Mouse (Mus musculus) MEL (cell line): ENCODE data around the gene Unc119. TPM values are rescaled to one million over a fixed set of nuclear protein-coding genes. Genes with fewer than 3 reads are reported as not detected.

Source experiments
- DNase-seq: peaks from one replicate; pipeline ENCODE4 v3.0.0; 2011; ENCODE audit warnings: low read depth, low spot score
- H3K27ac ChIP-seq: 2 replicates; pipeline ENCODE4 v1.5.1; 2012; ENCODE audit warnings: low read depth, mild to moderate bottlenecking, control low read depth, low read length, moderate library complexity; ENCODE audit not compliant: control insufficient read depth
- H3K27me3 ChIP-seq, 2 experiments: fragments of 150-350 bp in 1 of 2; sonication (generic) in 1 of 2; 2 replicates each; pipeline ENCODE4 v1.6.1; 2012; ENCODE audit warnings: low read length in 2 of 2, mild to moderate bottlenecking in 2 of 2, improper control_type of control experiment in 1 of 2, moderate library complexity in 1 of 2; ENCODE audit not compliant: insufficient read depth in 2 of 2, control insufficient read depth in 1 of 2
- H3K36me3 ChIP-seq, 2 experiments: 2 replicates each; pipeline ENCODE4 v1.6.1; 2012 to 2014; ENCODE audit warnings: low read length in 2 of 2, improper control_type of control experiment in 1 of 2, inconsistent platforms in 1 of 2, mild to moderate bottlenecking in 1 of 2; ENCODE audit not compliant: insufficient read depth in 2 of 2, control insufficient read depth in 1 of 2
- H3K4me1 ChIP-seq, 2 experiments: fragments of 150-350 bp in 1 of 2; sonication (generic) in 1 of 2; 2 replicates each; pipeline ENCODE4 v1.6.1; 2012; ENCODE audit warnings: low read length in 2 of 2, improper control_type of control experiment in 1 of 2, mild to moderate bottlenecking in 1 of 2; ENCODE audit not compliant: insufficient read depth in 2 of 2, control insufficient read depth in 1 of 2
- H3K4me3 ChIP-seq, 2 experiments: fragments of 150-350 bp in 1 of 2; sonication (generic) in 1 of 2; 2 replicates each; pipeline ENCODE4 v1.5.1; 2012; ENCODE audit warnings: low read depth in 2 of 2, low read length in 2 of 2, mild to moderate bottlenecking in 2 of 2, moderate library complexity in 2 of 2, control low read depth in 1 of 2, improper control_type of control experiment in 1 of 2; ENCODE audit not compliant: control insufficient read depth in 1 of 2, insufficient read depth in 1 of 2
- H3K79me2 ChIP-seq: 2 replicates; pipeline ENCODE4 v1.6.1; 2012; ENCODE audit warnings: mild to moderate bottlenecking, low read length, moderate library complexity; ENCODE audit not compliant: control insufficient read depth, poor library complexity, insufficient read depth
- H3K9ac ChIP-seq: 2 replicates; pipeline ENCODE4 v1.6.1; 2012; ENCODE audit warnings: low read depth, mild to moderate bottlenecking, control low read depth, low read length, moderate library complexity; ENCODE audit not compliant: control insufficient read depth, poor library complexity, severe bottlenecking
- H3K9me3 ChIP-seq: fragments of 150-350 bp; sonication (generic); replicated peaks from 2 replicates; pipeline ENCODE4 v1.6.1; 2012; ENCODE audit warnings: mild to moderate bottlenecking, low read length, improper control_type of control experiment, moderate library complexity; ENCODE audit not compliant: insufficient read depth
- BHLHE40 ChIP-seq: IDR thresholded peaks from 2 replicates; pipeline ENCODE4 v1.6.1; 2012; ENCODE audit warnings: low read depth, mild to moderate bottlenecking, inconsistent platforms, low read length, improper control_type of control experiment, borderline replicate concordance
- E2F4 ChIP-seq: IDR thresholded peaks from 2 replicates; pipeline ENCODE4 v1.6.1; 2011; ENCODE audit warnings: low read depth, low read length, improper control_type of control experiment, borderline replicate concordance
- GABPA ChIP-seq: IDR thresholded peaks from 2 replicates; pipeline ENCODE4 v1.6.1; 2012; ENCODE audit warnings: low read depth, mild to moderate bottlenecking, inconsistent platforms, low read length, improper control_type of control experiment, moderate library complexity
- JUND ChIP-seq: IDR thresholded peaks from 2 replicates; pipeline ENCODE4 v1.6.1; 2011; ENCODE audit warnings: low read depth, mild to moderate bottlenecking, improper control_type of control experiment, low read length
- KAT2A ChIP-seq: conservative IDR thresholded peaks from 2 replicates; pipeline ENCODE4 v1.6.1; 2012; ENCODE audit warnings: low read depth, low read length, improper control_type of control experiment, inconsistent platforms
- MAX ChIP-seq: IDR thresholded peaks from 2 replicates; pipeline ENCODE4 v1.6.1; 2011; ENCODE audit warnings: low read length, improper control_type of control experiment
- MXI1 ChIP-seq: IDR thresholded peaks from 2 replicates; pipeline ENCODE4 v1.6.1; 2011; ENCODE audit warnings: mild to moderate bottlenecking, low read depth, low read length, improper control_type of control experiment
- MYB ChIP-seq: IDR thresholded peaks from 2 replicates; pipeline ENCODE4 v1.6.1; 2011; ENCODE audit warnings: mild to moderate bottlenecking, low read depth, low read length, improper control_type of control experiment
- NELFE ChIP-seq: IDR thresholded peaks from 2 replicates; pipeline ENCODE4 v1.6.1; 2011; ENCODE audit warnings: low read depth, low read length, improper control_type of control experiment
- POLR2A ChIP-seq, 2 experiments: IDR thresholded peaks; 2 replicates each; pipeline ENCODE4 v1.6.1; 2011 to 2012; ENCODE audit warnings: low read length in 2 of 2, mild to moderate bottlenecking in 2 of 2, control low read depth in 1 of 2, improper control_type of control experiment in 1 of 2, low read depth in 1 of 2, moderate library complexity in 1 of 2; ENCODE audit not compliant: control insufficient read depth in 1 of 2, insufficient read depth in 1 of 2, poor library complexity in 1 of 2
- POLR2AphosphoS2 ChIP-seq: IDR thresholded peaks from 2 replicates; pipeline ENCODE4 v1.6.1; 2011; ENCODE audit warnings: low read length, improper control_type of control experiment
- RAD21 ChIP-seq: IDR thresholded peaks from 2 replicates; pipeline ENCODE4 v1.6.1; 2011; ENCODE audit warnings: mild to moderate bottlenecking, low read depth, low read length, improper control_type of control experiment
- SIN3A ChIP-seq: IDR thresholded peaks from 2 replicates; pipeline ENCODE4 v1.6.1; 2012; ENCODE audit warnings: low read length, improper control_type of control experiment, inconsistent platforms
- SMC3 ChIP-seq: IDR thresholded peaks from 2 replicates; pipeline ENCODE4 v1.6.1; 2011; ENCODE audit warnings: low read depth, low read length, improper control_type of control experiment
- TBP ChIP-seq: IDR thresholded peaks from 2 replicates; pipeline ENCODE4 v1.8.0; 2011; ENCODE audit warnings: low read depth, low read length, improper control_type of control experiment
- USF1 ChIP-seq: IDR thresholded peaks from 2 replicates; pipeline ENCODE4 v1.6.1; 2014; ENCODE audit warnings: low read depth, mild to moderate bottlenecking, inconsistent platforms, low read length, improper control_type of control experiment, moderate library complexity
- ZC3H11A ChIP-seq: IDR thresholded peaks from 2 replicates; pipeline ENCODE4 v1.6.1; 2012; ENCODE audit warnings: low read depth, mild to moderate bottlenecking, inconsistent platforms, low read length, improper control_type of control experiment
- ZKSCAN1 ChIP-seq: IDR thresholded peaks from 2 replicates; pipeline ENCODE4 v1.6.1; 2012; ENCODE audit warnings: low read depth, mild to moderate bottlenecking, inconsistent platforms, low read length, improper control_type of control experiment, moderate library complexity
- polyA plus RNA-seq, 2 experiments: library from polyadenylated mRNA; stranded (reverse) in 1 of 2; unstranded in 1 of 2; fragments of >175 nt in 1 of 2; fragments of >200 nt in 1 of 2; gene quantifications; 2 replicates each; pipeline versions ENCODE4 v1.2.1 to v1.2.4; 2012; ENCODE audit warnings: low replicate concordance in 2 of 2, low read depth in 1 of 2; ENCODE audit not compliant: insufficient read length in 2 of 2, insufficient read depth in 1 of 2, missing spikeins in 1 of 2
- total RNA-seq: library from RNA; depleted of rRNA; stranded (reverse); fragments of 300-350 nt; gene quantifications from 2 replicates; pipeline ENCODE4 v1.2.3, GENCODE M21; 2012

The Unc119 gene
- total and polyA plus RNA-seq, 3 experiments, result 61.7 to 140 TPM; not detected in 1

GRCm38 (mm10) chr11:78392728-78393127 is 49.4 kb downstream of the Unc119 start:
- H3K9ac ChIP-seq, result no peak overlapping the region
- H3K27ac ChIP-seq, result no peak overlapping the region
- no peaks in the 10 kb centered on the region for H3K79me2 ChIP-seq
- H3K4me3 ChIP-seq, result no peak overlapping the region
- H3K4me1 ChIP-seq, result no peaks in the 10 kb centered on the region
- TF ChIP-seq SMC3 (no peak), POLR2A (IDR thresholded peaks at IDR 0.05; ENCODE audit: control insufficient read depth in 1 of 2, insufficient read depth in 1 of 2, low read depth in 1 of 2, low read length in 2 of 2, poor library complexity in 1 of 2) (no peak), E2F4 (no peak), RAD21 (no peak), MYB (no peak), ZKSCAN1 (no peak), TBP (no peak), BHLHE40 (no peak), ZC3H11A (no peak), NELFE (no peak), KAT2A (no peak), JUND (no peak), GABPA (no peak), MXI1 (no peak)
- no peaks in the 10 kb centered on the region for H3K9me3 ChIP-seq
- peaks cover 8 to 23% of the 10 kb centered on the region in 2 experiments for H3K27me3 ChIP-seq
- H3K36me3 ChIP-seq, result no peaks in the 10 kb centered on the region
- no peak for DNase-seq

GRCm38 (mm10) chr11:78396950-78397349 is 53.7 kb downstream of the Unc119 start:
- H3K27ac ChIP-seq, result no peak overlapping the region
- TF ChIP-seq NELFE (no peak), MAX (no peak), SIN3A (no peak), E2F4 (no peak), MYB (no peak), BHLHE40 (no peak), POLR2AphosphoS2 (no peak), USF1 (no peak)
- H3K27me3 ChIP-seq, result peaks cover 2 to 8% of the 10 kb centered on the region in 2 experiments; a peak in 3 of 4 replicates
- no peaks in the 10 kb centered on the region for H3K79me2 ChIP-seq
- no peak overlapping the region for H3K9ac ChIP-seq
- no peak overlapping the region for H3K4me3 ChIP-seq
- no peak for DNase-seq
- H3K36me3 ChIP-seq, result no peaks in the 10 kb centered on the region
- no peaks in the 10 kb centered on the region for H3K9me3 ChIP-seq
- no peaks in the 10 kb centered on the region for H3K4me1 ChIP-seq
